Mouse (Mus musculus): ENCODE results near the gene Ankrd54.

GRCm38 (mm10) chr15:79068416-79068815 lies 5.7 kb upstream of the Ankrd54 start:
- no peak for TF ChIP-seq CTCF (IDR thresholded peaks at IDR 0.05; ENCODE audit: insufficient read depth, low read length)
- TF ChIP-seq POLR2A (IDR thresholded peaks at IDR 0.05; ENCODE audit: borderline replicate concordance, extremely low read depth, low read depth, low read length) = no peak
